Mouse (Mus musculus) G1E (cell line): ENCODE data around the gene En2.

Source experiments
- CTCF ChIP-seq: IDR thresholded peaks from 2 replicates; pipeline ENCODE4 v1.5.1; 2012; ENCODE audit warnings: low read depth, low read length, inconsistent platforms, mixed read lengths
- TAL1 ChIP-seq: conservative IDR thresholded peaks from 2 replicates; pipeline ENCODE4 v1.6.1; 2012; ENCODE audit warnings: low read depth, low read length, inconsistent platforms, mixed read lengths

DNA sequence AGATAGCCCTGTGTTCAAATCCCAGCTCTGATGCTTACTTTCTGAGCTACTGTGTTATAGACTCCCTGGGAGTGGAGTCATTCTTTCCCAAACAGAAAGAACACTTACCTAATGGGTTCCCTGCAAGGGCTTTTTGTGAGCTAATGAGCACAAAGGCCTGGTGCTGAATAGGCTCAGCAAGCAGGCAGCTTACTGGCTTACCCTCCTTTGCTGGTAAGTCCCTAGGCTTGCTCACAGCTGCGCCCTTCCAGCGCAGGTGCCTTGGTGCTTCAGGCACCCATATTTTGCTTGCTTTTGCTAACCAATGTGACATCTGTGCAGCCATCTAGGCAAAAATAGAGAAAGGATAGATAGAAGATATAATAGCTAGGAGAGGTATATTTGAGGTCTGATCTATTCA is 11.1 kb downstream of the En2 start:
- TF ChIP-seq CTCF (no peak), TAL1 (no peak)
